ENCODE assay signal across 23 mouse cellular contexts in the genomic region with DNA sequence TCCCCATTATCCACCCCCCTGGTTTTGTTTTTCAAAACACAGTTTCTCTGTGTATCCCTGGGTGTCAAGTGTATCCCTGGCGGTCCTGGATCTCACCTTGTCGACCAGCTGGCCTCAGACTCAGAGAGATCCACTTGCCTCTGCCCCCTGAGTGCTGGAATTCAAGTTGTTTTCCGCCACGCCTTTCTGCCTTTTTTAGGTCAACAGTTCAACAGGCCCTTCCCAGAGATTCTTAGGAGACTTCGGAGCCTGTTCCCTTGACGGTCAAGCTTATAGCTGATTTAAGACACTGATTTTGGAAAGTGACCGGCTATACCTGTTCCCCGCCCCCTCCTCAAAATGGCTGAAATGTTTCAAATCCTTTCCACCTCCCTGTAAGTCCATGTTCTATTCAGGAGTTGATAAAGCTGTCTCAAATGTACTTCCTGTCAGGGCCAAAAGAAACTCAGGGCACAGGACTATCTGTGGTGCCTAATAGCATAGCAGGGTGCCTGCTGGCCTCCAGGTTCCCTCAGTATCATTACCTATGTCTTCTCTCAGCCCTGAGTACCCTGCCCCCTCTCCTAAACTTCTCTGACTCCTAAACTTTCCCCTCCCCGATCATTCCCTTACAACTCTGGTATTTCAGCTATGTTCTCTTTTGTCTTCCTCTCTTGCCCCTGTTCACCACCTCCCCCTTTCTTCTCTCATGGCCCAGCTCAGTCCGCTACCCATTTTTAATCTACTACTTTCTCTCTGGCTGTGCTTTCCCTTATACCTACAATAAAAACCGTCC. TPM values are rescaled to one million over a fixed set of nuclear protein-coding genes. Genes with fewer than 3 reads are reported as not detected.
DNase-seq lines count a peak whose midpoint lies in the region; ATAC-seq and TF ChIP-seq lines count a peak whose summit lies in the region.
"Had no signal": no experiment of that assay in that cellular context is flagged by ENCODE, and none has a peak within 500 bp of the region (broad histone marks: within the 10 kb centered on the region; RNA-seq: fewer than 3 reads in every experiment).

No protein-coding gene starts in this region.

- 0 out of 2 replicates have a peak, but pooled peaks have one; percentile 20 for TF ChIP-seq EP300 in ES-Bruce4 (IDR thresholded peaks at IDR 0.05; ENCODE audit: insufficient read depth, low read depth, low read length)

- no peak for TF ChIP-seq POLR2A in ES-Bruce4 (IDR thresholded peaks at IDR 0.05; ENCODE audit: insufficient read depth, low read length)

- no peaks in the 10 kb centered on the region for H3K9me3 ChIP-seq in kidney, embryonic 14.5 days (ENCODE audit: control insufficient read depth, low read length)
- H3K9me3 ChIP-seq in ES-Bruce4 (replicated peaks; ENCODE audit: control insufficient read depth, insufficient read depth, low read length, poor library complexity, severe bottlenecking) (no peaks in the 10 kb centered on the region), ES-E14 (ENCODE audit: control insufficient read depth, insufficient read depth, low read depth, low read length) (no peaks in the 10 kb centered on the region)
- H3K9me3 ChIP-seq: embryonic facial prominence, embryonic 12.5 days; forebrain, embryonic 12.5 days; heart, embryonic 15.5 days; hindbrain, embryonic 13.5 days had no signal

- H3K27ac ChIP-seq in kidney, embryonic 14.5 days (ENCODE audit: low read depth, low read length): no peak overlapping the region
- H3K27ac ChIP-seq in ES-Bruce4 (ENCODE audit: insufficient read depth, low read length) (peak overlapping the region; percentile 96), ES-E14 (ENCODE audit: insufficient read depth, low read depth, low read length, poor library complexity, severe bottlenecking) (peak overlapping the region; percentile 97)
- H3K27ac ChIP-seq: embryonic facial prominence, embryonic 12.5 days; forebrain, embryonic 12.5 days; heart, adult 2 months; heart, embryonic 15.5 days; hindbrain, embryonic 13.5 days; hindbrain, postnatal 0 days had no signal

- H3K4me3 ChIP-seq in kidney, embryonic 14.5 days (ENCODE audit: low read length): no peak overlapping the region
- H3K4me3 ChIP-seq in ES-Bruce4 (ENCODE audit: low read depth, low read length): 0 out of 2 replicates have a peak overlapping the region, but pooled peaks have one; percentile 11
- peak overlapping the region; percentile 28 to 58 for H3K4me3 ChIP-seq in ES-E14 (ENCODE audit: insufficient read depth in 1 of 2, low read depth in 1 of 2, low read length in 2 of 2, poor library complexity in 1 of 2, severe bottlenecking in 1 of 2)
- H3K4me3 ChIP-seq: embryonic facial prominence, embryonic 12.5 days; forebrain, embryonic 12.5 days; heart, adult 2 months; heart, embryonic 15.5 days; hindbrain, embryonic 13.5 days had no signal

- H3K9ac ChIP-seq in kidney, embryonic 14.5 days (ENCODE audit: low read depth, low read length): no peak overlapping the region
- H3K9ac ChIP-seq in ES-Bruce4 (ENCODE audit: low read depth, poor library complexity, severe bottlenecking): peak overlapping the region; percentile 71
- H3K9ac ChIP-seq in ES-E14 (ENCODE audit: insufficient read depth, low read depth, low read length, poor library complexity, severe bottlenecking): peak overlapping the region; percentile 78; the same call in 1 of the 2 replicates
- H3K9ac ChIP-seq: embryonic facial prominence, embryonic 12.5 days; forebrain, embryonic 12.5 days; forebrain, postnatal 0 days; heart, embryonic 15.5 days; hindbrain, embryonic 13.5 days had no signal

- H3K4me2 ChIP-seq in kidney, embryonic 14.5 days (replicated peaks; ENCODE audit: low read depth, low read length): no peak overlapping the region
- H3K4me2 ChIP-seq: embryonic facial prominence, embryonic 12.5 days; forebrain, embryonic 12.5 days; heart, embryonic 11.5 days; heart, embryonic 15.5 days; hindbrain, embryonic 13.5 days had no signal

- no peak for TF ChIP-seq CTCF in ES-Bruce4 (IDR thresholded peaks at IDR 0.05; ENCODE audit: low read depth, low read length)

- in situ Hi-C loops in ES-E14 (cut with MboI; ENCODE audit: low sequenced_read_pairs in 2 of 2, unreplicated experiment in 2 of 2): no loop called here

- DNase-seq in kidney, postnatal 36 days: peak; percentile 40 to 42
- DNase-seq in ES-E14 (ENCODE audit: low read depth, low spot score): peak; percentile 66
- no peak for DNase-seq in layer of hippocampus, adult 18-20 months (ENCODE audit: low spot score in 2 of 2)
- no peak for DNase-seq in embryo, embryonic 10.5 days (ENCODE audit: low spot score)
- DNase-seq: adrenal gland, postnatal 25 days; cerebellum, adult 18-20 months; cerebellum, adult 9-11 months; cerebellum, postnatal 36 days; embryo, embryonic 11 days; forebrain, postnatal 0 days; gastrocnemius, postnatal 14 days; heart, adult 2 months; heart, postnatal 14 days had no signal

- WGBS in kidney, embryonic 14.5 days: 83% methylated on average over 11 of the region's 11 CpGs

- no peak for ATAC-seq in kidney, embryonic 14.5 days (ENCODE audit: low FRiP score, low TSS enrichment)
- ATAC-seq: activated CD4-positive, CD25-positive, alpha-beta regulatory T cell, adult 4 months; forebrain, postnatal 0 days; hindbrain, postnatal 0 days had no signal

- H3K4me1 ChIP-seq in kidney, embryonic 14.5 days (ENCODE audit: control insufficient read depth, insufficient read depth, low read length): peaks cover 5% of the 10 kb centered on the region; the same call in 1 of the 2 replicates
- H3K4me1 ChIP-seq in ES-Bruce4 (ENCODE audit: control insufficient read depth, insufficient read depth, low read length) (peaks cover 2% of the 10 kb centered on the region), ES-E14 (ENCODE audit: control insufficient read depth in 2 of 2, insufficient read depth in 2 of 2, low read length in 2 of 2, poor library complexity in 1 of 2) (peaks cover 21 to 22% of the 10 kb centered on the region in 2 experiments)
- H3K4me1 ChIP-seq: embryonic facial prominence, embryonic 12.5 days; hindbrain, embryonic 13.5 days had no signal

- no peaks in the 10 kb centered on the region for H3K27me3 ChIP-seq in kidney, embryonic 14.5 days (ENCODE audit: control insufficient read depth, insufficient read depth, low read length)
- H3K27me3 ChIP-seq in ES-Bruce4 (ENCODE audit: control insufficient read depth, insufficient read depth, low read length, poor library complexity, severe bottlenecking): no peaks in the 10 kb centered on the region
- H3K27me3 ChIP-seq: embryonic facial prominence, embryonic 12.5 days; forebrain, embryonic 12.5 days; heart, embryonic 15.5 days; hindbrain, embryonic 13.5 days had no signal

- no peaks in the 10 kb centered on the region for H3K36me3 ChIP-seq in kidney, embryonic 14.5 days (ENCODE audit: control insufficient read depth, insufficient read depth, low read length)
- peaks cover 2% of the 10 kb centered on the region; the same call in 1 of the 2 replicates for H3K36me3 ChIP-seq in ES-Bruce4 (ENCODE audit: control insufficient read depth, insufficient read depth, low read length, poor library complexity, severe bottlenecking)
- H3K36me3 ChIP-seq in ES-E14 (ENCODE audit: control insufficient read depth, insufficient read depth, low read length, poor library complexity, severe bottlenecking): peaks cover 10% of the 10 kb centered on the region
- H3K36me3 ChIP-seq: embryonic facial prominence, embryonic 12.5 days; forebrain, embryonic 12.5 days; heart, embryonic 15.5 days; hindbrain, embryonic 13.5 days had no signal

TF ChIP-seq in ES-E14, 5 proteins besides CTCF, POLR2A, EP300 and RAD21:
- TF ChIP-seq ZNF384 (IDR thresholded peaks at IDR 0.05; ENCODE audit: low read depth, low read length) (no peak; the same call in 1 of the 2 replicates), CHD2 (IDR thresholded peaks at IDR 0.05; ENCODE audit: low read depth, low read length) (peak; percentile 39; the same call in 1 of the 2 replicates), ZC3H11A (IDR thresholded peaks at IDR 0.05; ENCODE audit: borderline replicate concordance, low read depth, low read length) (no peak)

RNA-seq across cellular contexts. Expression of a gene that starts 3.2 kb away (rescaled TPM):
- polyA plus RNA-seq in kidney, embryonic 14.5 days (2014; fragmentation: Nextera tagmentation; extraction: Ambion mirVana): 71.4 and 91.0 TPM in 2 replicates
- polyA plus RNA-seq in ES-Bruce4 (2011; ENCODE audit: insufficient read depth, insufficient read length, low read depth, missing spikeins): 70.7 and 96.2 TPM in 2 replicates
- 105 and 123 TPM in 2 replicates for total RNA-seq in ES-E14 (2012; rRNA removed)
- 10 to 100 TPM; 30.5 to 34.9 TPM for total RNA-seq in layer of hippocampus, adult 18-20 months (2021)

RNA-seq across cellular contexts. Expression of a gene that starts 3.9 kb away (rescaled TPM):
- polyA plus RNA-seq in kidney, embryonic 14.5 days (2014; fragmentation: Nextera tagmentation; extraction: Ambion mirVana): 27.3 and 30.4 TPM in 2 replicates
- 54.6 and 59.8 TPM in 2 replicates for polyA plus RNA-seq in ES-Bruce4 (2011; ENCODE audit: insufficient read depth, insufficient read length, low read depth, missing spikeins)
- 536 and 562 TPM in 2 replicates for total RNA-seq in ES-E14 (2012; rRNA removed)
- total RNA-seq in layer of hippocampus, adult 18-20 months (2021): 1 to 10 TPM in 1 of 2 experiments, under 1 TPM in 1; 0.76 to 3.0 TPM
- total RNA-seq: heart, adult 2 months; hematopoietic stem cell, adult 5-6 weeks had no signal
- polyA plus RNA-seq: activated CD4-positive, CD25-positive, alpha-beta regulatory T cell, adult 4 months had no signal

RNA-seq across cellular contexts. Expression of a gene that starts 9.7 kb away (rescaled TPM):
- polyA plus RNA-seq in kidney, embryonic 14.5 days (2014; fragmentation: Nextera tagmentation; extraction: Ambion mirVana): 1.6 and 1.9 TPM in 2 replicates
- polyA plus RNA-seq in ES-Bruce4 (2011; ENCODE audit: insufficient read depth, insufficient read length, low read depth, missing spikeins): 1.2 TPM in 2 replicates
- 4.2 and 4.3 TPM in 2 replicates for total RNA-seq in ES-E14 (2012; rRNA removed)
- under 1 TPM in 1 of 2 experiments, not detected in 1; 0.40 TPM for total RNA-seq in layer of hippocampus, adult 18-20 months (2021)
- total RNA-seq: hematopoietic stem cell, adult 5-6 weeks had no signal
- polyA plus RNA-seq: activated CD4-positive, CD25-positive, alpha-beta regulatory T cell, adult 4 months; embryonic facial prominence, embryonic 12.5 days; heart, embryonic 11.5 days had no signal

RNA-seq across cellular contexts. Expression of a gene that starts 28.6 kb away (rescaled TPM):
- 24.6 and 45.8 TPM in 2 replicates for polyA plus RNA-seq in kidney, embryonic 14.5 days (2014; fragmentation: Nextera tagmentation; extraction: Ambion mirVana)
- 64.0 and 67.9 TPM in 2 replicates for polyA plus RNA-seq in ES-Bruce4 (2011; ENCODE audit: insufficient read depth, insufficient read length, low read depth, missing spikeins)
- total RNA-seq in ES-E14 (2012; rRNA removed): 57.1 and 71.4 TPM in 2 replicates
- total RNA-seq in layer of hippocampus, adult 18-20 months (2021): 10 to 100 TPM; 23.0 to 31.1 TPM

RNA-seq across cellular contexts. Expression of a gene that starts 39.0 kb away (rescaled TPM):
- 135 and 152 TPM in 2 replicates for polyA plus RNA-seq in kidney, embryonic 14.5 days (2014; fragmentation: Nextera tagmentation; extraction: Ambion mirVana)
- 80.9 and 85.9 TPM in 2 replicates for polyA plus RNA-seq in ES-Bruce4 (2011; ENCODE audit: insufficient read depth, insufficient read length, low read depth, missing spikeins)
- total RNA-seq in ES-E14 (2012; rRNA removed): 90.8 and 106 TPM in 2 replicates
- total RNA-seq in layer of hippocampus, adult 18-20 months (2021): 10 to 100 TPM; 90.2 to 96.3 TPM

Comparison
In these comparisons a context has a peak if more than half of its experiments do, and no peak if none do; other contexts are left out.
1. DNase-seq: peak in kidney, postnatal 36 days (2 of 2) and ES-E14 (single experiment); none in layer of hippocampus, adult 18-20 months (0 of 2) and embryo, embryonic 10.5 days (single experiment).
2. RNA of a gene that starts 3.9 kb away (total RNA-seq): 536 to 562 TPM in ES-E14; 0.76 to 3.0 TPM in layer of hippocampus, adult 18-20 months; every median in the first group is over 100 times any median in the second.